Mouse (Mus musculus): Measurements from ENCODE around the gene Aldh6a1.

Aldh6a1 gene

DNA sequence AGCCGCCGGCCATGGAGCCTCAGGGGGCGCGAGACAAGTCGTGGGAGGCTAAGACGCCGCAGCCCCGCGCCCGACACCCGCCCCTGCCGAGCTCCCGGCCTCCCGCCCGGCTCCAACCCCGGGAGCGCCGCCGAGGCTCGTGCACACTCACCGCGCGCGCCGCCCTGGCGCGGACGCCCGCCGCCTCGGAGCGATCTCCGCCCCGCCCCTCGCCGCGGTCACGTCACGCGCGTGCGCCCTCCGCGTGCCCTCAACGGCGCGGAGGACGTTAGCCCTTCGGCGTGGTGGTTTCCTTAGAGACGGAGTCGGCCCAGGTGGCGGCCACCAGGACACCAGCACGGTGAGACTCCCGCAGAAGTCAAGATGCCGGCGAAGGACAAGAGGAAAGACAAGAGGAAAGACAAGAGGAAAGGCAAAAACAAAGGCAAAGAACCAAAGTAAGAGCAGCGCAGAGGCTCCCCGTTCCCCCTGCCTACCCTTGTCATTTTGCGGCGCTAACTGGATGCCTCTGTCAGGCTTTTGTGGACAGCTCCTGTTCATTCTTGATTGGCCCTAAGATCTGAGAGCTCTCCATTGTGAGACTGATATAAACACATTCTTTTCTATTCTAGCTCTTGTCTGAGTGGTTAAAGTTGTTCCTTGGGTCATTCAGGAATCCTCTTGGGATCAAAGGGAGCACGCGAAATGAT is 41.8 kb downstream of the Aldh6a1 start, which contains the start of the genes Entpd5 and Bbof1:
Entpd5 (minus strand) TSS at position 211 of the 689 bp plus-strand sequence.
Bbof1 (plus strand) TSS at position 253 of the 689 bp plus-strand sequence.
- DNase-seq: peak; percentile 91 to 96

DNA sequence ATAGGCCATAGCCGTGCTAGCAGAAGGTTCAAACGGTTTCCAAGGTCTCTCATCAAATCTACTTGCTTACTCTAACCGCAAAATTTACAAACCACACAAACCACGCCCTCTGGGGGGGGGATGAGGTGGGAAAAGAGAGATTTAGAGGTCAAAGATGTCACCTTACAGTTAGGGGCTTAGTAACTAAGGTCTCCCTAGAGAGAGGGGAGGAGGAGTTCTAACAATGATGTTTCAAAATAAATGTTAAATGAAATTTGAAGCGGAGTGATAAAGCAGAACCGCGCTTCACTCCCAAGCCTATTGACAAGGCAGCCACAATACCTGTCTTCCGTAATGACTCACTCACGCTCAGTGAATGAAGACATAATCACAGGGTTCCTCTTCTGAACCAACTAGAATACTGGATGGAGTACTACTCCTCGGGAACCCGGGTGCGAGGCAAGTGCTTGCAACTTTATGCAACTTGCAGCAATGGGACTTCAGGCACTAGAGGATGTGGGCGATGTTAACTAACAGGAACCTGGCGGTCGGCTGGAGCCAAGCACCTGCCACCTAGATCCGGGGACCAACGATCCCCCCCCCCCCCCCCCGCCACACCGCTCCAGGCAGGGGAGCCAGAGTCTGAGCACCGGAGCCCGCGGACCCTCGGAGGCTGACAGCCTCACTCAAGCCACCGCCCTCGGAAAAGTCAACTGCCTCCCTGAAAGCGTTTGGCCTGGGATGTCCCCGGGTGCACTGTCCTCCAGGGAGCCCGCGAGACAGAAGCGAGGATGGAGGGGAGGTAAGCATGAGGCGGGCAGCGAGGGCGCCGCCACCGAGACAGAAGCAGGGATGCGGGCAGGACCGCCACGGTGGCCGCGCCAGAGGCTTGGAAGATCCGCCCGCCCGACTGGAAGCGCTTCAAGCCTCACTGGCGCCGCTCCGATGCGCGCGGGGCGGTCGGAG is 42.7 kb downstream of the Aldh6a1 start:
- DNase-seq: peak; percentile 30 to 48

DNA sequence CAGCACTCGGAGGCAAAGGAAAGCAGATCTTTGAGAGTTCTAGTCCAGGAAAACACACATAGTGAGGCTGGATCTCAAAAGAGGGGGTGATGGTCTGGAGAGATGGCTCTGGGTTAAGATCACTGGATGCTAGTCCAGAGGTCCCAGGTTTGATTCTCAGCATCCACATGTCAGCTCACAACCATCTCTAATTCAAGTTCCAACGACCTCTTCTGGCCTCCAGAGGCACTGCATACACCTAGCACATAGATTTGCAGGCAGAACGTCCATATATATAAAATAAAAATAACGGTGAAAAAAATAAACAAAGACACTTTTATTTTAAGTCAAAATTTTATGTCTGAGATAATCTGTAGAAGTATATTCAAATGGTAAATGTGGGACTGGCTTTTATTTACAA is 43.5 kb downstream of the Aldh6a1 start:
- no peak for DNase-seq

DNA sequence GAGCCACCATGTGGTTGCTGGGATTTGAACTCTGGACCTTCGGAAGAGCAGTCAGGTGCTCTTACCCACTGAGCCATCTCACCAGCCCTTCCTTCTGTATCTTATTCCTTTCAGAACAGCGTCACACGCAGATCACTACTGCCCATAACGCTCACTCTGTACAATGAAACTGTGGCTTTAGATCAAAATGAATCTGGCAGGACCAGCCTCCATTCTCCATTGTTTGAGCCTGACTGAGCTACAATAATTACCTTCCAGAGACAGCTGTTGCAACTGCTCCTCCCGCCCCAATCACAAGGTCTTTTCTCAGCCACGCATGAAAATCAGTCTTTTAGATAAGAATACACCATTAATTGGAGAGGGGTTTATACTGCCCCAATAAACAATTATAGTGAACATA is 46.3 kb downstream of the Aldh6a1 start:
- no peak for DNase-seq

DNA sequence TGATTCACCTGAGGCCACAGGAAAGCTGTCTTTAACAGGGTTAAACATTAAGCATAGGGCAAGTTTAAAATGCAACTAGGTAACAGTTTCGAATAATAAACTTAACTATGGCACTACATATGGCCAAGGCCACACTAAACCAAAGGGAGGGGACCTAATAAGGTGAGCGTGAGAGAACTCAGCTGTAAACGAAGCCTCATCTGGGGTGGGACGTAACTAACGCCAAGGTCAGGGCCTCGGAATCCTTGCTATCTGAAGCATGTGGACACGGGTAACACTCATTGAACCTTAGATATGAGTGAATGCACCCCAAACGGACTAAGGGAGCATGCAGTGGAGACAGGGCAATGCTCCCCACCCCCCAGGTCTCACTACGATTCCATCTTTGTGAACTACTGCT is 47.9 kb downstream of the Aldh6a1 start:
- DNase-seq: peak; percentile 56 to 59

DNA sequence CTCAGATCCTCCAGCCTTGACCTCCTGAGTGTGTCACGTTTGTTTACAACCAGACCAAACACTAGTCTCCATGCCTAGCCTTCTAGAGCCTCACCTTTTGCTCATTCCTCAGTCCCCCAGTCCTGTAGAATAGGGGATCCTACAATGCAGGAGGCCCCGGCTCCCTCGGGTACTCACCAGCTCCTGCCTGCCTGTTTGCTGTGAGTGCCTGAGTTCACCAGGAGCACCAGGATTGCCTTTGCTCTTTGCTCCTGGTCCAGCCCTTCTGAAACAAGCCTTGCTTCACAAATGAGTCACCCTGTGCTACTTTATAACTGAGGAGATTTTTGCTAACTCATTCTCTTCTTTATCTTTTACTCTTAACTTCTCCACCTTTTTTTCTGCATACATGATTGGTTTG is 50.2 kb downstream of the Aldh6a1 start:
- DNase-seq: peak; percentile 76 to 79

DNA sequence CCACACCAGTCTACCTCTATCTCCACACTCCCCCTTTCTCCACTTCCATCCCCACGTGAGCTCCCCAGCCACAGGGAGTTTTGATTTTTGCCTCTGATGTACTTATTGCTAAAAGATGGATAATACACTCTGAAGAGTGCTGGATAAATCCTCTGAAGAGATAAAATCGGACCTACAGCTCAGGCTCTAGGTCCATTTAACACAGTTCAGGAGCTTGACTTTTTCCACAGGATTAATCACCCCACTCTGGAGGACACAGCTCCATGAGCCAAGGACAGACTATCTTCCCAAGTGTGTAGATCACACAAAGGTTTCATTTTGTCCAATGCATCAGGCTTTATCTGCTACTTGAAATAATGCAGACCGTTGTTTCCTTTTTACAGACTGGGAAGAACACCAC is 50.7 kb downstream of the Aldh6a1 start:
- no peak for DNase-seq

DNA sequence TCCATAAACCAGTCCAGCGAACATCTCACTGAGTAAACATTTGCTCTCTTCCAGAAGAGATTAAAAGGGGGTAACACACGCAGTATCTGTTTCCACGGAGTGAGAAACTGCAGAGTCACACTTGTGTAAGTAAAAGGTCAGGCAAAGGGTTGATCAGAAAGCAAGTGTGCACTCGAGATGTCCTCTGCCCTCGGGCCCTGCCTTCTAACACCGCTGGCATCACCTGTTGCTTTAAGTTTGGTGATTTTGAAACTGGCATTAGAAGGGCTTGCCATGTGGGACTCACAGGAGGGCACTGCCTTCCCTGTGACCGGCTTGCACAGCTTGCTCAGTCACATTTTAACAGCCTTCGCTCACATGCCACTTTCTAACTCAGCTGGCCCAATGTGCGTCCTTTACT is 51.1 kb downstream of the Aldh6a1 start:
- peak; percentile 61 to 76 for DNase-seq

DNA sequence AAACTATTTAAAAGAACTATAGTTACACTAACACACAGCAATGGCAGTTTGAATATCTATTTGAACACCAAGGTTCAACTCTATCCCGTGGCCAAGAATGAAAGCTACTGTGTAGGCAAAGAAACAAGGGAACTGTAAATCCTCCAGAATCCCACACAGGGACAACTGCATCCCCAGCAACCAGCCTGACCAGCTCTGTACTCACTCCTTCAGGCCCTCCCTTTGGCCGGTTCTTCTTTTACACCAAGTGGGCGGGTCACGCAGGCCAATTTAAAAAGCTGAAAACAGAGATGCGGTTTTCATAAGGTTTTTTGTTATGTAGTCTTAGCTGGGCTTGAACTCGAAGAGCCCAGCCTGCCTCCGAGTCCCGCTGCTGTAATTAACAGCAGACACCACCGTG is 51.7 kb downstream of the Aldh6a1 start:
- DNase-seq: no peak

DNA sequence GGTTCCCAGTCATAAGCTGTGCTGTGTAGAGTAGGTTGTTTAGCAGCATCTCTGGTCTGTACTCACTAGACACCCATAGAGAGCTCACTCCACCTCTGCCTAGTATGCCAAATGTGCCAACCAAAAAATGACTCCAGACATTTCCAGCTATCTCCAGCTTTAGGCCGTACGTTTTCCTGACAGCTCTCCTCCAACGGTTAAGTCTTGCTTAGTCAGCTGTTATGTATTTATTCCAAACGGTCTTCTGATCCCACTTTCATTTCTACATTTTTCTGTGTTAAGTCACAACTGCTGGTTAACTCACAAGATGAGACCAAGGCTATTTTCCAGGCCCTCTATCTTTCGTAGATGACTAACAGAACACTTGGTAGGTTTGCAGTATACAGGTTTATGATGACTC is 52.2 kb downstream of the Aldh6a1 start:
- no peak for DNase-seq

DNA sequence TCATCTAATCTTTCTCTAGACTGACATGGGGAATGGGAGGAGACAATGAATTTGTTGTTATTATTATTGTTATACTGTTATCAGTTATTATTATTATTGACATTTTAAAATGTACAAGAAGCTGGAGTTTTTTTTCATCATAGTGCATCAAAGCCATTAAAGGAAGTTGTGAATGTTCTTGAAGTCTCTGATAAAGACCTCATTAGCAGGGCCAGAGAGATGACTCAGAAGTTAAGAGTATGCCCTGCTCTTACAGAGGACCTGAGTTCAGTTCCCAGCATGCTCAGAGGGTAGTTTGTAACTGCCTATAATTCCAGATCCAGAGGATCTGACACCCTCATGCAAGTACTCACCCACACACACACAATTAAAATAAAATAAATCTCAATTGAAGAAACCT is 53.1 kb downstream of the Aldh6a1 start:
- no peak for DNase-seq

DNA sequence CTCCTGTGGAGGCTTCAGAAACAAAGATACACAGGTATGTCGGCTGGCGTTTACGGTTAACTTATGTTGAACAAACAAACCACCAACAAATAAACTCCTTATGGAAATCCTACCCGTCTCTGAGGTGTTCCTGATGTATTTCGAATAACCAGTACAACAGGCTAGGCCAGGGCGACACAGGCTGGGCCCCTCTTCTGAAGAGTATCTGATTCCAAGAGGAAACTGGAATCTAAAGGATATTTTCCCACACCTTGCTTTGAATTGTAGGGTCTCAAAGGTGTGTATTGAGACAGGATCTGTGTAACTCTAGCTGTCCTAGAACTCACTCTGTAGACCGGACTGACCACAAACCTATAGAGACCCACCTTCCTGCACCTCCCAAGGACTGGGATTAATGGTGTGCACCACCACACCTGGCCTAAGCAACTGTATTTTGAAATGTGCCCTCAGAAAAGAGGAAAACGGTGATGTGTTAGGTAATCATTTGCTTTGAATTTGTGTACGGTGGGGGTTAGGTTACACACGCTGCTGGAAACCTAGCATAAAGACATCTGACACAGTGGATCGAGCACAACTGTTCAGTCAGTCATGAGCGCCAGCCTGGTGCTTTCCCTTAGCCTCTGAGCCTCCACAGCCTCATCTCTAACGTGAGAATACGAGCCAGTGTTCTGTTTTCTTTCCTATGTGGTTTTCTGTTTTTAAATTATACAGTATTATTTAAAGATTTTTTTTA is 53.7 kb downstream of the Aldh6a1 start:
- DNase-seq: no peak

DNA sequence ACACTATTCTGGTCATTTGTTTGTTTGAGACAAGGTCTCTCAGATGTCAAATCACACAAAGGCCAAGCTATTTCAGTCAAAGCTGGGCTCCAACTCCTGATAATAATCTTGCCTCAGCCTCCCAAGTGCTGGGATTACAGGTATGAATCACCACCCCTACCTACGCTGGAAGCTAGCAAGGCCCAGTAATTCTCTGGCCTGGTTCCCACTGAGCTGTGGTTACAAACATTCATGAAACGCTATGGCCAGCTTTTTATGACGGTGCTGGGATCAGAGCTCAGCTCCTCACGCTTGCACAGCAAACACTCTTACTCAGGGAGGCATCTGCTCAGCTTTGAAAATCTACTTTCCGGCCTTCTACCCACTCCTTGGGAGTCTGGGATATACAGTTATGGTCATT is 57.0 kb downstream of the Aldh6a1 start:
- no peak for DNase-seq

DNA sequence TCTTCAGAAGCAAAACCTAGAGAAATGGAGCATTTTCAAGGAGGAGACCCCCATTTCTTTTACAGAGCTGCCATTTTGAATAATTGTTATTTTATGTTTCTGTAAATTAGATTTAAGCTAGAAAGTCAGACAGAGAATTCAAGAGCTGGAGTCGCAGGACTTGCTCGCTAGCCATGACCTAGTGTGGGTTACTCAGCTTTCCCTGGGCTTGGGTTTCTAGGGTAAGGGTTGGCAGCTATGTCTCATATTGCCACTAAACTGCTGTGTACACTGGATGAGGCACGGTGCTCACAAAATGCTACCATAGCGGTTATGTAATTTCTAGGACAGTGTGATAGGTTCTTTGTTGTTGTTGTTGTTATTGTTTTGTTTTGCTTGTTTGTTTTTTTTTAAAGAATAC is 58.1 kb downstream of the Aldh6a1 start:
- DNase-seq: no peak

DNA sequence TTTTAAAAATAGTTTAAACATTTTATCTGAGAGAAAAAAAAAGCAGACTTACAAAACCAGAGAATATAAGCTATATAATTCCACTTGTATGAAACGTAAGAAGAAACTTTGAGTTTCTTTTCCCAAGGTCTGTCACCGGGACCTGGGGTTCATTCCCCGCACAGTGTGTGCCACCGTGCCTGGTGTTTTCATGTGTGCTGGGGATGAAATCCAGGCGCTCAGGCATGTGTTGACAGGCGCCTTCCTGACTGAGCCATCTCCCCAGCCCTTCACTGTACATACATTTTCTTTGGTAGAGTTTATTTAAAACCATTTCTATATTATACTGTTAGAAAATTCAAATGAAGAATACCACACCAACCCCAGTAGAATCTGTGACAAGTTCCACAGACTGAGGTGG is 60.5 kb downstream of the Aldh6a1 start:
- DNase-seq: no peak

DNA sequence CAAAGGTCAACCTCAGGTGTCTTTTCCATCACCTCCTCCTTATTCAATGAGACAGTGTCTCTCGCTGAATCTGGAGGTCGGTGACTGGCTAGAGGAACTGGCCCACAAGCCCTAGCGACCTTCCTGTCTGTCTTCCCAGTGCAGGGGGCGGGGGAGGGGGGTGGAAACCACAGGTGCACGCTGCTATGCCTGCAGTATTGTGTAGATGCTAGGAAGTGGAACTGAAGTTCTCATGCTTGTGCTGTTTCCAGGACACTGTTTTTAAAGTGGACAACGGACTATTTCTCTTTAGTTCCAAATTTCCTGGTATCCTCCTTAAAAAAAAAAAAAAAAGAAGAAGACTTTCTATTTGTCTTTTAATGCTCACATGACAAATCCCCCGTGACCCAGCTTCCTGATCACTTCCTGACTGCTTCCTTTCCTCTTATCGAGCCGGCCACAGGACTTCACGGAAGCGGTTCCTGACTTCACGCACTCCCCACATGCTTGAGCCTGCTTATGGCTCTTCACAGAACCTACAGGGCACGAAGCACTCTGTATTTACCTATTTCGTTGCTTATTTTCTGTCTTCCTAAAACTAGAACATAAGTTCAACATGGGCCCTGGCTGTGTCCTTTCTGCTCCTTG is 61.9 kb downstream of the Aldh6a1 start:
- DNase-seq: peak; percentile 26 to 33

DNA sequence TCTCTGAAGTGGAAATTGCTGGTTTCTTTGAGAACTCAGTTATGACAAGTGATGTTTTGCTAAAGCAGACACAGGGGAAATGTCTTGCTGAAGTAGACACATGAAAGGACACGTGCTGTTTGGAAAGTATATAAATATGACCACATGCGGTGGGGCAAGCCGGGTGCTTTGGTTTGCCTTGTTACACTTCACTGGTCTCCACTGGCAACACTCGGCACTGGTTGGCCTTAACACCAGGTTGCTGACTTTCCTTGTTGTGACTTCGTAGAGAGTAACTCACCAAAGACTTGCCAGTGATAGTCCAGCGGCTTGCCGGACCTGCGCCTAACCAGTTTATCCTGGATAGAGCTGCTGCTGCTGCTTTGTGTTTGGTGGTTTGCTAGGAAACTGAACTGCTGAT is 62.7 kb downstream of the Aldh6a1 start:
- peak; percentile 56 to 76 for DNase-seq

DNA sequence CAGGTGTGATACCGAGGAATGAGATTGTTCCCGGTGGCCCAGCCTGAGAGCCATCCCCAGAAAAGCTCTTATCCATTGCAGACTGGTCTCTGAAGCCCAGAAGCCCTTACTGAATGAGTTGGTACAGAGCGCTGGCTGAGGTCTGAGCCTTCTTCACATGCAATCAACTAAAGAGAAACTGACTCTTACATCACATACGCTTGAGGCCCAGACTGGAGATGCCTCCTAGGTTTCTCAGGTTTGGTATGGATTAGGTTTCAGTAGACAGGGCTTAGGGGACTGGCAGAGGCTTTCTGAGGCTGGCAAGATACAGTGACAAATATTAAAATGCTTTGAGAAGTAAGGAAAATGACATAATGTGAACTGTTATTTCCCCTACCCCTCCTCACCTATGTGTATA is 65.4 kb downstream of the Aldh6a1 start:
- DNase-seq: no peak

DNA sequence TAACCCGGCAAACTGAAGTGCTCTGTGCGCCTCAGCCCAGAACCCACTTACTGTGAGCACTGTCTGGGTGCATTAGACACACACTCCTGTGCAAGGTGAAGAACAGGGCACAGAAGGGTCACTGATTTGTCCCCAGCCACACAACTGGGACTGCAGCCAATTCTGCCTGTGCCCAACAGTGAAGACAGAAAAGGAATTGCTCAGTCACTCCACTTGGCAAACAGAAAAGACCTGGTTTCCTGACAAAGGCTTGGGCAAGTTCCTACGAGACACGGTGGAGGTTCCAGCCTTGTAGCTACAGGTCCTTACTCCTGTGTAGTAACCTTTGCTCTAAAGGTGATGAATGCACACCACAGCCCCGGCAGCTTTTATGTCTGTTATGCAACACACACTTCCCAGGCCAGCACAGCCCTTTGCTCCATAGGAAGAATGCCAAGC is 66.1 kb downstream of the Aldh6a1 start:
- DNase-seq: peak; percentile 85 to 92

DNA sequence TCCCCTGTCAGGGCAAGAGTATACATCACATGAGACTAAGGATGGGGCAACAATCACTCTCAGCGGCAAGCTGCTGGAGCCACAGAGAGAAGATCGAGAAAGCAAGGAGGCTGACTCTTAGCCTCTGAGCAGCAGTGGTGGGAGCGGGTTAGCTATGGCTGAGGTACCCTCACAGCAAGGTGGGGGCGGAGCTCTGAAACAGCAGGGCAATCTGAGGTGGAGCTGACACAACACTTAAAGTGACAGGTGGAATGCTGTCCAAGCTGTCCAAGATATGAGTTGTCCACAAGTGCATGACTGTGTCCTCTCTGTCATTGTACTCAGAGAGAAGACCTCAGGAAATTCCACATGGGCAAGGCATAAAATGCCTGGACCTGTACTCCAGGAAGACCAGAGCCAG is 68.4 kb downstream of the Aldh6a1 start:
- DNase-seq: no peak

All from kidney, postnatal 36 days (tissue).